Mouse (Mus musculus): ENCODE results near the gene Palmd.

Gene Palmd

GRCm38 (mm10) chr3:116892872-116893271, 75.9 kb downstream of the Palmd start:
- DNase-seq (ENCODE audit: extremely low spot score, low read depth, low spot score): no peak

DNA sequence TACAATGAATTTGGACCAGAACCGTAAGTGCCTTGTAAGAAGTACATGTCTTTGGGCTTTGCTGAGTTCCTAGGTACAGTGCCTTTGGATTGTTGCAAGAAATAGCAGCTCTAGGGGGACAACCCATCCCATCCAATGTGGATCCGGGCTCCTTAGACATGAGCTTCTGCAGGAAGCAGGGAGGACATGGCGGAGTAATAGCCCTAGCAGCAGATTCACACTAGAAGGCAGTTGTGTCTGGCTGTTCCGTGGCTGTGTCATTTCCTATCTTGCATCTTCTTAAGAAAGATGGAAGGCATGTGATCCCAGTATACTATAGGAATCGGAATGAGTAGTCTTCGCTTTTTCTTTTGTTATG, 76.6 kb downstream of the Palmd start:
- DNase-seq (ENCODE audit: extremely low spot score, low read depth, low spot score): no peak

DNA sequence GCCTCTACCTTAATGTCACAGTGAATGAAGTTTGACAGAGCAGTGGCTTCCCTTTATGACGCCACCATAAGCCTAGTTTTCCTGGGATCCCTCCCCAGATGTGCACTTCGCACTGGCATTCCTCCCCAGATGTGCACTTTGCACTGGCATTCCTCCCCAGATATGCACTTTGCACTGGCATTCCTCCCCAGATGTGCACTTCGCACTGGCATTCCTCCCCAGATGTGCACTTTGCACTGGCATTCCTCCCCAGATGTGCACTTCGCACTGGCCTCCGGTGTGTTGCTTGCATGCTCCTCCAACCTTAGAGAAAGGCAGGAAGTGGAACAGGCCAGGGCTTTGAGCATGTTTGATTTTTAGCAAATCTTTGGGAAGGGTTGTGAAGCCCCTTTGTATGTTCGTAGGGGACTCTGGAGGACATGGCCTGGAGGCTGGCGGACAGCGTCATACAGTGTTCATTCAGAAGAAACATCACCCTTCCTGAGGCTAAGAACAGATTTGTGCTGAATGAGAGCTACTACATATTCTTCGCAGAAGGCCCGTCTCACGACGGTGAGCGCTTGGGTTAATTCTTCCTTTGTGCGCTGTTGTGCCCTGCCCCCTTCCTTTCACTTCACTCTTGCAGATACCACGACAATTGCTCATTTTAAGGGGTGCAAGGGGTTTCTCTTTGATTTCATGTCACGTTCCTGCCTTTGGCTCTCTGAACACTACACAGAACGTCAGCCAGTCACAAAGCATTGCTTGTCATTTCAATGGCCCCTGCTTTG, 77.2 kb downstream of the Palmd start:
- no peak for DNase-seq (ENCODE audit: extremely low spot score, low read depth, low spot score)

- DNase-seq (ENCODE audit: extremely low spot score, low read depth, low spot score): no peak
These were observed 78.2 kb downstream of the Palmd start for GRCm38 (mm10) chr3:116890576-116890975.

DNA sequence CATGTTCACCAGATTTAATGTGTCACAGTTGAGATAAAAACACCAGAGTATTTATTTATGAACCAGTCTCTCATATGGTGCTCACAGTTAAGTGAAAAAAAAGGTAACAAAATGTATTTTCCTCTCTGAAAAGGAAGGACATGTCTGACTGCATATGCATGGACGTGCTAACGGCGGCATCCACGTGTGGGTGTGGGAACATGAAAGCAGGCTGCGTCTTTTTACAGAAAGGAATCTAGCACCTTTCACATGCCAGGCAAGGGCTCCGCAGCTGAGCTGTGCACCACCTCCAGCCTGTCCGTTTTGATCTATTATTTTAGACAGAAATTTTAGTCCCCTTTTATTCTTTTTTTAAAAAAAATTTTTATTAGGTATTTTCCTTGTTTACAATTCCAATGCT, 79.4 kb downstream of the Palmd start:
- no peak for DNase-seq (ENCODE audit: extremely low spot score, low read depth, low spot score)

- DNase-seq (ENCODE audit: extremely low spot score, low read depth, low spot score): no peak
These were observed 83.8 kb downstream of the Palmd start for GRCm38 (mm10) chr3:116884941-116885340.

DNA sequence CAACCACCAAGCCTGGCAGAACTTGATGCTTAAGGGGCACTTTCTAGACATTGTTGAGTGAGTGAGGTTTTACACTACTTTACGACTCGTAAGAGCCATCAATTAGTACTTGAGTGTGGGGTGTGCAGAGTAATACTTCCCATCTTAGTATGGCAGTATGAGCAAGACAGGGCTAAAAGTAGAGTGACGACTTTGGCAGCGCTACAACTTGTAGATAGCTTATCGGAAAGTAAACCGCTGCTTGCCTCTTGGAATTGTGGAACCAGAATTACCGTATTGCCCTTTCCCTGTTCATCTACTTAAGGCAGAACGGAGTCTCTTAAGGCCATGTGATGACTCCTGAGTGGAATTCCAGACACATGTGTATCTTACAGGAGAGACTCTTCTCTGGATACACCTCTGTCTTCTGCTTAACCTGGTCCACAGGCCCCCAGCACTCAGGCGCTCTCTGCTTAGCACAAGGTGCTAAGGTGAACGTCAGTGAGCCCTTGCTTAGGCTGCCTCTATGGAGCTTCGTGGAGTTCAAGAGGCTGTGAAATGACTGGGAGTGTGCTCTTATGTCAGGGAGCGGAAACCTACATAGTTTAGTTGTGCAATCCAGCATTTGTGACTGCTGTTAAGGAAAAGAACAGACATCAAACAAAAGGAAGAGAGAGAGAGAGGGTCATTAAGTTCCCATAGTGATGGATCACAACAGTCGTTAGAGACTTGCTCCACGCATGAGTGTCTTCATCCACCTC, 86.4 kb downstream of the Palmd start:
- no peak for DNase-seq (ENCODE audit: extremely low spot score, low read depth, low spot score)

DNA sequence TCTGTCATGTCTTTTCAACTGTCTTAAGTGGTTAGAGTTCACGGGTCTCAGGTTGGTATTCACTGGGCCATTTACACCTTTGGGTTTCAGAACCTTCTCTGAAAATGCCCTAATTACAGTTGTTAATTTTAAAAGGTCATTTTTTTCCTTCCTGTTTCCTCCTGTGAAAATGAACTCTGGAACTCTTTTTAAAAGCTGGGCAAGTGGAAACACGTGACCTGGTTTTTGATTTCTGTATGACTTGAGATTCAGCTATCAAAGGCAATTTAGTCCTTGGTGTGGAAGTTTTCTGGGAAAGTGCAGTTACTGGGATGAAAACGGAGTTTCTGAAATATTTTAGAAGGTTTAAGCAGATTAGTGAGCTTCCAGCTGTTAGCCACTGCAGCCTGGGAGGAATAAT, 98.4 kb downstream of the Palmd start:
- DNase-seq (ENCODE audit: extremely low spot score, low read depth, low spot score): no peak

All from hindlimb bud, embryonic 11.5 days (tissue).